Mouse (Mus musculus) neural tube, embryonic 10.5 days (tissue): ENCODE data around the gene Nfkbia.

Experiments
- DNase-seq: peaks from one replicate; pipeline ENCODE4 v3.0.0-alpha.2; 2017; ENCODE audit warnings: low spot score; ENCODE audit errors: extremely low spot score

Nfkbia gene

DNA sequence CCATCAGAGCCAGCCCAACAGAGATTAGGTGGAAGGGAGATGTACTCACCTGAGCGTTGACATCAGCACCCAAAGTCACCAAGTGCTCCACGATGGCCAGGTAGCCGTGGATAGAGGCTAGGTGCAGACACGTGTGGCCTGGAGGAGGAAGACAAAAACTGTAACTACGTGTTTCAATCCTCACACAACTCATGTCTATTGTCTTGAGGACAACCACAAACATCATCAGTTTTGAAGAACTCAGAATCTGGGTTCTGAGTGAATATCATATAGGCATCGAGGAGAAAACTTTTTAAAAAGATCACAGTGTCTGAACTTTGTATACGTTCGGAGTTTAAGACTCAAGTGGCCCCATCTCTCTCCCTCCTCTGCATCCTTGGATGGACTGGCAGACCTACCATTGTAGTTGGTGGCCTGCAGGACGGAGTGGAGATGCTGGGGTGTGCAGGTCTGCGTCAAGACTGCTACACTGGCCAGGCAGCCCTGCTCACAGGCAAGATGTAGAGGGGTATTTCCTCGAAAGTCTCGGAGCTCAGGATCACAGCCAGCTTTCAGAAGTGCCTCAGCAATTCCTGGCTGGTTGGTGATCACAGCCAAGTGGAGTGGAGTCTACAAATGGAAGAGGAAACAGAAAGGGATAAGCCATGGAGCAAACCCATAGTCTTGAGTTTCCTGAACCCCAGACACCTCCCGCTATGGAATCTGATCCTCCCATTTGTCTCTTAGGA lies 1.6 kb downstream of the Nfkbia start:
- DNase-seq = no peak

DNA sequence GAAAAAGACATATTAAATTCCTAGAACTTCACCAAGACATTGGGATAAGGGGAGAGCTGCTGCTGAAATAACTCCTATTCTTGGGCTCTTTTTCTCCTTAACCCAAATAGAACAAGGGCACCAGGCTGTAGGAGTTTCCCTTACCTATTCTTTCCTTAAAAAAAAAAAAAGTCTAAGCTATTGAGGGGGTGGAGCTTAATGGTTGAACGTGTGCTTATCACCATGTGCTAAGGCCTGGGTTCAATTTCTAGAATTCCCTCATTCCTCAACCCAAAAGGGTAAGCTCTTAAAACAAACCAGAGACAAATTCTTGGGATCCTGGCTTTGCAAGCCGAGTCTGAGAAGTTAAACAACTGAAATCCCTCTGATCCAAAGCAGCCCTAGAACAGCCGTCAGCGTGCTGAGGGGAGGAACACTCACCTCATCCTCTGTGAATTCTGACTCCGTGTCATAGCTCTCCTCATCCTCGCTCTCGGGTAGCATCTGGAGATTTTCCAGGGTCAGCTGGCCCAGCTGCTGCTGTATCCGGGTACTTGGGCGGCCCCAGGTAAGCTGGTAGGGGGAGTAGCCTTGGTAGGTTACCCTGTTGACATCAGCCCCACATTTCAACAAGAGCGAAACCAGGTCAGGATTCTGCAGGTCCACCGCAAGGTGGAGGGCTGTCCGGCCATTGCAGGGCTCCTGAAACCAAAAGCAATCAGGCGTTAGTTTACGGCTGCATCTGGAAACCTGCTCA lies 2.3 kb downstream of the Nfkbia start:
- DNase-seq = no peak

DNA sequence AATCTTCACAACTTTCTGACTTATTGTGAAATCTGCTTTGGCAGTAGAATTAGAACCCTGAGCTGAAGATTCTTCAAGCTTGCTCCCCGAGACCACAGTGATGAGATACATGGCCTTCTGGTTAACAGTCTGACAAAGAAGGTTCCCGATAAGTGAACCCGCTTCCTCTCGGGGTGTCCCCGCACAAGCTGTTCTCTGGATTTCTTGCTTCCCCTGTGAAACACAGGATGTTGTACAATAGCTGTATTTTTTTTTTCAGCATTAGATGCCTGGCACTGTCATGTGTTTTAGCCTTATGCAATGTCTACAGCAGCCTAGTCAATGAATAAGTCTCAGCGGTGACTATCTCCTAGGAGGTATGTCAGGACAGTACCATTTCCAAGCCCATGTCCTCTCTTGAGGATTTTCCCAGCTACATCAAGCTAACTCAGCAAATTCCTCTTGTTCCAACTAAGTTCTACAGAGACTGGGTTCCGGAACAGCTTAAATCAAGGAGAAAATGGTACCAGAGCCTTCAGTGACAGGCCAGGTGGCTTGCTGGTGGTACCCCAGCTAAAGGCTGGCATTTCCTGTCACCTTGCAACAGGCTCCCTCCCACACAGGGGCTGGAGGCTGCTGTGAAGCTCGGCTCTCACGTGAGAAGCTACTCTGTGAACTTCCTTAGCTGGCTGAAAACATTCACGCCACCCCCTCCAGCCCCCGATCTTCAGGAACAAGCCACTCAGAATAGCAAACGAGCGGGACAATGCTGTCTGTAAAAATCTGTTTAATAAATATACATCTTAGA lies 3.6 kb downstream of the Nfkbia start:
- no peak for DNase-seq

DNA sequence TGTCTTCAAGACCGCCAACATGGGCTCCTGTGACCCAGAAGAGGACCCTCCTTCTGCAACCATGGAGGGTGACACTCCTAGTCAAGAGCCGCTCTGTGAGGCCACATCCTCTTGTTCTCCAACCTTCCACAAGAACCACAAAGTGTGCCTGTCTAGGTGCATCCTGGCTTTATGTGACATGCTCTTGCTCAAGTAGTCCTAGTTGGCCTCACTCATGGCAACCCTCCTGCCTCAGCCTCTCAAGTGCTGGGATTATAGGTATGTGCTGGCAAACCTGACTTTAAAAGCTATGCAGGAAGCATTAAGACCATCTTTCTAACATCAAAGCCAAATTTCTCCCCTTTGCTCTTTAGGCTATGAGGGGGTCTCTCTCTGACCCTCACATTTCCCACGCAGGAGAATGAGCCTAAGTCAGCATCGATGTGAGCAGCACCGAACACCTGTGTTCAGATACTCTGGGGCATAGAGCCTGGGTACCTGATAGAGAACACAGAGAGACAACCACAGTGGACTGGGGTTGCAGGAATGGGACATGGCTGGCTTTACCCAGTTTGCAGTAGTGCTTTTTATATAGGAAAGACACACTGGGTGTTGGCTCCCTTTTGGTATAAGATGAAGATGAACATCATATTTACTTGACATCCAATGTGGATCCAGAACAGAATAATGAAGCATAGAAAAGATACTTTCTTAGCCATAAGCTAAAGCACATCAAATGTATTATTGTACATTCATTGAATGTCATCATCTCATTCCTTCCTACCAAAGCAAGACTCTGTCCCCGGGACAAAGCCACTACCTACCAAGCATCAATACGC lies 4.4 kb downstream of the Nfkbia start:
- DNase-seq = no peak

DNA sequence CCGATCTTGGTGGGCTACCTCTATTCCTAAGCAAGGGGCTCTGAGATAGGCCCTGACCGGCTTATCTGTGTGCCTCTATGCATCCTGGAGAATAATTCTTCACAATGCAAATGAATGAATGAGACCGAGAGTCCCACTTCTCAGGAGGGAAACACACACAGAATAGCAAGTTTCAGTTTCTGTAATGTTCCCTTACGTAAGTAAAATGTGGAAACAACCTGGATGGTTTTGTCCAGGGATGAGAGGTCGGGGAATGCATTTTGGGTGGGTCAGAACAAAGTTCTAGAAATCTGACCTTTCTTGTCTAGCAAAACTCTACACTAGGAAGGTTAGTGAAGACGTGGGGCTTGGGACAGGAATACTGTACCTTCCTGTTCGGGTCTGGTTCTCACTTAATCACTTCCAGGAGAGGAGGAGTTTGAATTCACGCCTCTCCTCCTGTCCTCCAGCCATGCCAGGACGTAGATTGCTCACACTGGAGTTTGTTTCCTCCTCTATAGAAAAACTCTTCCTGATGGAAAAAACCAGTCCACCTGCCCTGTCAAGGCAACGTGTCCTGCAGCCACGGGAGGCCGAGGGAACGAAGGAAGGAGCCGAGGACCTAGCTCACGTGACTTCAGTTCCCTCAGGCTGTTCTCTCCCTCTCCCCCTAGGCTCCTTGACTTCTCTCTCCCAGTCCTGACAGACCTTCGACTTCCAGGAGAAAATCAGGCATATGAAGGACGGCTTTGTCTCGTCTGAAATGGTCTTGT lies 5.3 kb downstream of the Nfkbia start:
- DNase-seq = no peak

DNA sequence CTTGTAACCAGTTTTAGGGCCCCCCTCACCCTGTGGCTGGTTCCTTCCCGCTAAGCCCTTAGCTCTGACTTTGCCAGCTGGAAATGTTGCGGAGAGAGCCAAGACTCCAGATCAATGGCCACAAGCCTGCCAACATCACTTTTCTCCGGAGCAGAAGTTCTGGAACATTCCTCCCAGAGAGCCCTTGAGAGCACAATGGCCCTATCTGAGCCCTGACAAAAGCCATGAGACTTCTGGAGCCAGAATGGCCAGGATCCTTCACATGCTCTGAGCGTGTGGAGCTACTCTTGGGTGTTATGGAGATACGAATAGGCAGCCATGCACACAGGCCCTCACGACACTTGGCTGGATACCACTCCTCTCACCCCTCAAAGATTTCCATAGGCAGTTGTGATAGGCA lies 7.6 kb downstream of the Nfkbia start:
- DNase-seq = no peak

DNA sequence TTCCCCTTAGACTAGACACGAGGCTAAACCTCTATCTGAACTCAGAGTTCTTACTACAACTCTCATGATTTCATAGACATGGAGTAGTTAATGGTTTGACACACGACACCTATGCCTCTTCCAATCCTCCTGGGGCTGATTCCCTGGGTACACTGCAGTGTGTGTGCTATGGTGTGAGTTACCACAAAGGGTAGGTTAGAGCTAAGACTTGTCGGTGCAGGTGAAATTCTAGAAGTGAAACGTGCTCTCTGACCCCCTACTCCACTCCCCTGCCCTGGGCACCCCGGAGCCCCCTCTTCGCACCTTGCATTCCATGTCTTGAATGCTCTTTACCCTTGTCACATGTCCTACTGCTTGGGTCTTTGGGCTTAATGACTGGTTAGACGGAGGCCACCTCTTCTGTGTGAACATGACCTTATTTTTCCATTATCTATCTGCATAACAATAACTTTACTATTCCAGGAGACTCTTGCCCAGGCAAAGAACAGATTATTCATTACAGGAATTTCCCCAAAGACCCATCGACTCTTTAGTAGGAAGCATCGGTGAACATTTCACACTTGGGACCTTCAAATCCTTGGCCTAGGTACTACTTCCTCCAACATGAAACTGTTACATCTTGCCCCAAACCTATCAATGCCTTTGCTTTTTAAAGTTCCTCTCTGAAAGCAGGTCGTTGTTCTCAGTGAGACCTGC lies 8.2 kb downstream of the Nfkbia start:
- no peak for DNase-seq

DNA sequence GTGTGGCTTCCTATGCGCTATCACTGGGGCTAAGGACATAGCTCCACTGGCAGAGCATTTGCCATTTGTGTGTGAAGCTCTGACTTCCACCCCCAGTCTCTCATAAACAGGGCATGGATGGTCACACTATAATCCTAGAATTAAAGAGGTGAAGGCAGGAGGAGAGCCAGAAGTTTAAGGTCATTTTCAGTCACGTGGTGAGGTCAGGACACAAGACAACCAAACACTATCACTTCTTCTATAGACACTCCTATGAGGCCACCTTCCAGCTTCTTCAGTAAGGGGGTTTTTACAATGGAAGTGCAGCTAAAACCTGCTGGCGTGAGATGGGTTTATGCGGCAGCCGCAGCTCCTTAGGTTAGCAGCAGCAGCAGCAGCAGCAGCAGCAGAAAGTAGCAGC lies 8.9 kb downstream of the Nfkbia start:
- no peak for DNase-seq

DNA sequence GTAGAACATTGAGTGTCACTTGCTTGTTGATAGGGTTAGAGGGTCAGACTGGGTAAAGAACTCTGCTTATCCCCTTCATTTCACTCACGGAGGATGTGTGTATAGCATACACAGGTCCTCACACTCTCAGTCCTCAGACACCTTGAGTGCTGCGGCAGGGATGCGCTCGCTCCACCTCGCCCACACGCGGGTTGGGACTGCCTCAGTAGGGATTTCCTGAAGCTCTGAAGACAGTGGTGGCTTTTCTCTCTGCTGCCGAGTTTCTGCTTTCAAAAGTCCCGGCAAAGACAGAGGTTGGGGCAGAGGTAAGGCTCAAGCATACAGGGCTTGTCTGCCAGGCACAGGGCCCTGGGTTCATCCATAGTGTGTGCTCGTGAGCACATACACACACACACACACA lies 9.7 kb downstream of the Nfkbia start:
- no peak for DNase-seq

DNA sequence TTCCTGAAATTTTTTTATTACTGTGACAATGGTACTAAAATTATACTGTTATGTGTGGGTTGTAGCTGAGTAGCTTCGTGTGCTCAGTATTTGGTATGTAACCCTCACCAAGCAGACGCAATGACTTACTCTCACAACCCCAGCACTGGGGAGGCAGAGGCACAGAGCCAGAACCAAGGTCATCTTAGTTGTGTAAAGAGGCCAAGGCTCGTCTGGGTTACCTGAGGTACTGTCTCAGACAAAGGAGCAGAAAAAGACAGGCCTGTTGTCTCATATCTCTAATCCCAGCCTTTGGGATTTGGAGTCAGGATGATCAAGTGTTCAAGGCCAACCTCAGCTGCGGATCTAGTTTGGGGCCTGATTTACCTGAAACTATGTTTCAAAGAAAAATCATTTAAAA lies 10.7 kb downstream of the Nfkbia start:
- no peak for DNase-seq

DNA sequence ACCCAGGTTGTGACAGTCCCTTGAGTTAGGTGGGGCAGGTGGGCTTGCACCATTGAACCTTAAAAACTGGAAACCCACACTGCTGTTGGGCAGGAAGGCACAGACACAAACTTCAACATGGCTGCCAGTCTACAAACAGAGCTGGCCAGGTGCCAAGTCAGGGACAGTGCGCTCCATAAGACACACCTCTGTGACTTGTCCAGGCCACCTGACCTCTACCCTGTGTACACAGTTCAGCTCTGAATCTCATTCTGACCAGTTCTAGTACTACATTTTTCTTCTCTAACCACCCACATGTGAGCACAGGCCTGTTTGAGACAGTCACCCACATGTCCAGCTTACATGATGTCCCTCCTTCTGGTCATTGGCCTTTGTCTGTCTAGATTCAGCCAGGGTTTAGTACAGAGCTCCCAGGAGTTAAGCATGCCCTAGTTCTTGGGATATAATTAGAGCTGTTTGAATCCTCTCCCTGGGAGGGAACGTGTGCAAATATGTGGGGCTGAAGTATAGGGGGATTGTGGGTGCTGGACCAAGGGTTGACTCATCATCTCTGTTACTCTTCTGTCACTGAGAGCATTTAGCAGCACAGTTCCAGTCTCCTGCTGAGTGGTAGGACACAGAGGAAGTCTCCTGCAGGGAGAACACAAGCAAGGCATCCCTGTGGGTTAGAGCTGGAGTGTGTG lies 11.8 kb downstream of the Nfkbia start:
- DNase-seq = no peak

DNA sequence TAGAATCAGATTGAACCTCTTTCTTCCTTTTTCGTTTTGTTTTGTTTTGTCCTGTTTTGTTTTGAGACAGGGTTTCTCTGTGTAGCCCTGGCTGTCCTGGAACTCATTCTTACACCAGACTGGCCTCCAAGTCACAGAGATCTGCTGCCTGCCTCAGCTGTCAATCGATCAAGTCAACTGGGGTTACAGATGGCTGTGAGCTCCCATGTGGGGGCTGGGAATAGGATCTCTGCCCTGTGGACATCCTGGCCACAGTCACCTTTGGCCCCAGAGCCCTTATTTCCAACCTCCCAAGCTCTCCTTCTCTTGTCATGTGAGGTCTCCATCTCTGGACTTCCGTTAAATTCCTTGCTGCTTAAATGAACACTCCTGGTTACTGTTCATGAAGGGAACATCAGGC lies 13.5 kb downstream of the Nfkbia start:
- no peak for DNase-seq

DNA sequence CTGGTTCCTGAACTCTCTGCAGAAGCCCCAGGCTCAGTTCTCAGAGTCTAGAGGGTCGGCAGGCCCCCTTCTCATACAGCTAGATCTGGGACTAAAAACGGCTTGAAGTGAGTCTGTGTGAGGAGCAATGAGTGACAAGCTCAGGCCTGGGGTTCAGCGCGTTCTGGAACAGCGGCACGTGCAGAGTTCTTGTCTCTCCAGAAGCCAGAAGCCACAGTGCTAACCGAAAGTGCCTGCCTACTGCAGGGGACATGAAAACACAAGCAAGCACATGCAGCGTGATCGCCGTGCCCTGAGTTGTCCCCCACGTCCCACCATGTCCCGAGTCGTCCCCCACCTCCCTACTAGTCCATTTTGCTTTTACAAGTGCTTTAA lies 18.3 kb downstream of the Nfkbia start:
- no peak for DNase-seq

DNA sequence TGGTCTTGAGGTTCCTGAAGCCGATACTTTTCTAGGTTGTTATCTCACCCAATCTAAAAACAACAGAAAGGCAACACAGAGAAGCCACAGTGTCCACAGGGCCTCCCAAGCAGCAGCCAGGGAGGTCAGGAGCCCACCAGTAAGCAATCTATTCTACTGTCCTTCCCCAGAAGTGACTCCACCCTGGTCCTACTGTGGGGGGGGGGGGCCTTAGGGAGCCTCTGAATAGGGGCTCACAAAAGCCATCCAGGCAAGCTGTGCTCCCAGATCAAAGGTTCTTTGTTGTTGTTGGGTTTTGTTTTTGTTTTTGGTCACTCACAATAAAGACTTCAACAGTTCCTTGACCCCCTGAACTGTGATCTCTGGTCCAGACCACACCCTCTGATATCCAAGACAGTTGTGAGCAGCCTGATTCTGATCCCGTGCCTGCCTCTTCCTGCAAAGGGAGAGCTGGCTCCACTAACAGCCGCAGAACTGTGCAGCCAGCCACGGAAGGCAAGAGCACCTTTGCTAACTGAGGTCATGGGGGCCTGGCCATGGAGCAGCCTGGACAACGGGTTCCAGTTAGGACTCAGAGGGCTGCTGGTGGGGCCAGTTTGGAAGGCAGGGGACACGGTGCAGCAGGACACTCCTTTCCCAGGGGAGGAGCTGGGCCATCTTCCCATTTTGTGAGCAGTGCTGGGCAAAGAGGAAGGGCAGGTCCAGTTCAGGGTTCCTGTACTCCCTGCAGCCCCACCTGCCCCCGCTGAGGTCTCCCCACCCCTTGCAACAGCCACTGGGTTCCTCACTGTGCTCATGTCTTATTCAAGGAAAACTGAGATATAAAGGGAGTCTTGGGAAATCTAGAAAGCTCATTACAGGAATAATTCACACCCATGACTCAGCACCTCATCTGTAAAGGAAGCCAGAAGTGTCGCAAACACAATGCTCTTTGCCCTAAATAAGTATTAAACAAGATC lies 18.9 kb downstream of the Nfkbia start:
- DNase-seq = no peak

DNA sequence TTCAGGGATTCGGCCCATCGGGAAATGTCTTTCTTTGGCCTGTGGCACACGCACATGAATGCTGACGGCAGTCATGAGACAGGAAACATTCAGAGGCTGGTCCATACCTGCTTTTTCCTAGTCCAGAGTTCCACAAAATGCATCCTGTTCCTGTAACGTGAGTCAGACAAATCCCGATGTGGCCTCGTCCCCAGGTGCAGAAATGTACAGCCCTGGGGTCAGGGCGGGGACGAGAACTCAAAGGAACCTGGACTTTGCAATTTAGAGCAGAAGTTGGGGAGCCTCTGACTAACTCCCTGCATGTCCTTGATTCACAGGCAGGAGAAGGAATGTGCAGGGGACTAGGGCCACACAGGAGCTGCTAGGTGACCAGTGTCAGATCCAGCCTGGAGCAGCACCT lies 21.1 kb downstream of the Nfkbia start:
- no peak for DNase-seq

DNA sequence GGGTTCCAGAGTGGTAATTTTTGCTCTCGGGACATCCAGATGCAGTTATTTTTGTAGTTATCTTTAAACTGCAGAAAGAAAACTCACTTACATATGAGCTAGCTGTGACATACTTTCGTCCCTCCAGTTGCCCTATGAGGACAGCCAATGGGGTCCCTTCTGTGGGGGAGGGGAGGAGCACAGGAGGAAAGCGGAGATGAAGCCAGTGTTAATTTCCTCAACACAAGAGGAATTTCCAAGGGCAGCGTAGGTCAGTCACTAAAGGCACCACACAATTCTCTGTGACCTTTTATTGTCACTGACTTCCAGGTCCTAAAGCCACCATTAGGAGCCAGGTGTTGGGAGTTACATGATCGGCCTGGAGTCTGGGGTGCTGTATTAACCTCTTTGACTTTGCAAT lies 22.0 kb downstream of the Nfkbia start:
- DNase-seq = no peak

DNA sequence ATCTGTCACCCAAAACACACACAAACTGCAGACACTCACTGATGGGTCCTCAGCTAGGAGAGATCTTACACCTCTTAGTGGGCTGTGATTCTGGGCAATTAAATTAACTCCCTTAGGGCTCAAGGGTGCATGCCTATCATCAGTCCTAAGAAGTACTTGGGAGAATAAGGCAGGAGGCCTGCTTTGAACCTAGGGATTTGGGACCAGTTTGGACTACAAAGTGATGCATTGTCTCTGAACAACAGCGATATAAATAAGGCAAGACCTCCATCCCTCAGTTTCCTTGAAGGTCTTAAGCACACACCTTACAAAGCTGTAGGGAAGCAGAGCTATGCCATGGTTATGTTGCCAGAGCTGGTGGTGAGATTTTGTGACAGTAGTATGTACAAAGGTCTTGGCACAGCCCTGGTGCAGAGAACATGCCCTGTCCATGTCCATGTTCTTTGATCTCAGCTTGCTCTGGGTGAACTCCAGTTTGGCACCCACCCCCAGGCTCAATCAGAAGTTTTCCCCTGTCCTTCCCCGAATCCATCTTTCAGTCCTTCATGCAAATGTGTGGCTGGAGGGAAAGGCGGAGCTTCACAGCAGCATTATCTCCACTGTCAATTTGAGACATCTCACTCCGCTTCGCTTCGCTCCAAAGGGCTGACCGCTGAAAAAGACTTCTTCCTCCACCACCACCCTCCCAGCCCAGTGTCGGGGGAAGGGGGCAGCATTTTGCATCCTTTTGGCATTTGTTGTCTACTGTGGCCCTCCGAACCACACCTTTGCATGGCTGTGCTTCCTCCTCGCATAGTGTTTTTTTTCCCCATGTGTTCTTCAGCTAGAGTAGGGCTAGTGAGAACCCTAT lies 24.9 kb downstream of the Nfkbia start:
- DNase-seq = no peak

DNA sequence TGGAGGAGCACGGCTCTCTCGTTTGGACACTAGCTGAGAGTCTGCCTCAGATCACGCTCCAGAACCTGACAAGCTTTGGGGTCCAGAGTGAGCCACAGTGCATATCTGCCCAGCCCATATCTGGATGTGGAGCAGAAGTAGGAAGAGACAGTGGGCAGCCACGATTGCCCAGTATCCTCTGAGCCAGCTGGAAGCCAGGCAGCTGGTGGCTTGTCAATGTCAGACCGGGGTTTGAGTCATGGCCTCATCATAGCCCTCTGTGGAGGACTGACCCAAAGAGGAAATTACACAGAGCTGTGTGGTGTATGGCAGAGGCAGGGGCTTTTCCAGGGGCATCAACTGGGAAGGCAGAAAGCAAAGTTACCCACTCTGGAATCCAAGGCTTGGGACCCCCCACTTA lies 25.6 kb downstream of the Nfkbia start:
- DNase-seq = no peak
